Mouse (Mus musculus) frontal cortex, postnatal 36 days (tissue): Measurements from ENCODE around the gene Lrrc30.

Experiments
- DNase-seq, 2 experiments: peaks; one replicate each; pipeline ENCODE4 v3.0.0; 2022; ENCODE audit warnings: low spot score in 2 of 2

Lrrc30 gene

DNA sequence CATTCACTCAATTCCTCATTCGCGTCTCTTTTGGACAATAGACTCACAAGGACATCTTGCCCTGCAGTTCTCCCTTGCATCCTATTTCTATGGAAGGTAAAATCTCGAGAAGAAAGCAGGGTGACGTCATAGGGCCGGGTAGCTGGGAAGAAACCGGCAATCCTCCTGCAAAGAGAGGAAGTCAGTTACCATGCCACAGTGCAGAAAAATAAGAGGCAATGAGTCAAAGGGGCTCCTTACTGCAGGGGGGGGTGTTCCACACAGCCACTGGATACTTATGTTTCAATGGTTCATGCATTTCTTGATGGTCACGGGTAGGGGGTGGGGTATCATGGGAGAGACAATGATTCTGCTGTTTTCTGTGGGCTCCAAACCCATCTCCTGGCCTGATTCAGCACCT is 49.1 kb downstream of the Lrrc30 start:
- no peak for DNase-seq

DNA sequence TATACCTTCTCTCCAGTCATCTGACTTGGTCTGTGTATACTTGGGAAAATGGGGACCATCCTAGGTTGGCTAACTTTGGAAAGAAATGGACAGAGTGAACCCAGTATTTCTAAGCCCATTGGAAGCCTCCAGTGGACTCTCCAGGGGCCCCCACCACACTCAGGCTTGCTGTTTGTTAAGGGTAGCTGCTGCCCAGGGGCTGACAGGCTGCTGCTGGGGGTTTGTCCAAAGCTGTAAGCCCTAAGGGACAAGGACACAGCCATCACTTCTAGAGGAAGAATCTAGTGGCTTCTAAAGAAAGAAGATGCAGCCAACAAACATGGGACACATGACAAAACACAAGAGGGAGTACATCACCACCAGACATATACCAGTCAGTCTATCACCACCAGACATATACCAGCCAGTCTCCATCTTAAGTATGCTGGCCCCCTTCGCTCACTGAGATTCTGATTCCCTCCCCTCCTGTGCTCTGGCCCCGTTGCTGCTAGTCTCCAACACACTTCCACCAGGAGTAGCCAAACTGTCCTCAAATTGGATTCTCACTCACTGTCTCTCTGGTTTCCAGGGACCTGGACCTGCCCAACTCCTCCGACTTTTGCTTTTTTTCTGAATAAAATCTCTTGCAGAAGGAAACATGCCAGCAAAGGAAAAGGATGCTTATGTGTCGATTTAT is 49.7 kb downstream of the Lrrc30 start:
- DNase-seq = no peak

DNA sequence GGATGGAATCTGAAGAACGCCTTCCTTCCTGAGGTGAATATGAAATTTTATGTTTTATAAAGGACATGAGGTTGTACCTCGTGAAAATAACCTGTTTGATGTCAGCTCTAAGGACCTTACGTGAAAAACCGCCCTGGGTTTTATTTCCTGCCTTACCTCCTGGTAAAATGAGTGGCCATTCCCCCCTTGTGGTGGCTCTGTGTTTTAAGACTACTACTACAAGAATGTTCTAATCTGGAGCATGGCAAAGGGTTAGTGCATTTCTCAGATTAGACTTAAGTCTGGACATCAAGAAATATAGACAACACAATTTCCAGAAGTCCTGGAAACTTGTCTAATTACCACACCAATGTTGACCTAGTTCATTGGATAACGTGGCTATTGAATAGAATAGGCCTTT is 50.7 kb downstream of the Lrrc30 start:
- DNase-seq = no peak
